Mouse (Mus musculus): ENCODE measurements around the gene AC129217.1.

AC129217.1 gene

DNA sequence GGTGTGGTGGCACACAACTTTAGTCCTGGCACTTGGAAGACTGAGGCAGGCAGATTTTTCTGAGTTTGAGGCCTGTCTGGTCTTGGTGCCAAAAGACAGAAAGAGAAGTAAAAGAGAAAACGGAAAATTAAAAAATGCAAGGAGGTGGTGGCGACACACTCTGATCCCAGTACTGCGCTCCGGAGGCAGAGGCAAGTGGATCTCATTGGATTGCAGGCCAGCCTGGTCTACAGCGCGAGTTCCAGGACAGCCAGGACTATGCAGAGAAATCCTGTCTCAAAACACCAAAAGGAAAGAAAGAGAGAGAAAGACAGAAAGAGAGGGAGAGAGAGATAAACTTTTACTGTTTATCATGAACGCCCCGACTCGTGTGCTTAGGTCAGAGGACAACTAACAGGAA, 41.3 kb downstream of the AC129217.1 start:
- no peak for DNase-seq (ENCODE audit: low read depth)

DNA sequence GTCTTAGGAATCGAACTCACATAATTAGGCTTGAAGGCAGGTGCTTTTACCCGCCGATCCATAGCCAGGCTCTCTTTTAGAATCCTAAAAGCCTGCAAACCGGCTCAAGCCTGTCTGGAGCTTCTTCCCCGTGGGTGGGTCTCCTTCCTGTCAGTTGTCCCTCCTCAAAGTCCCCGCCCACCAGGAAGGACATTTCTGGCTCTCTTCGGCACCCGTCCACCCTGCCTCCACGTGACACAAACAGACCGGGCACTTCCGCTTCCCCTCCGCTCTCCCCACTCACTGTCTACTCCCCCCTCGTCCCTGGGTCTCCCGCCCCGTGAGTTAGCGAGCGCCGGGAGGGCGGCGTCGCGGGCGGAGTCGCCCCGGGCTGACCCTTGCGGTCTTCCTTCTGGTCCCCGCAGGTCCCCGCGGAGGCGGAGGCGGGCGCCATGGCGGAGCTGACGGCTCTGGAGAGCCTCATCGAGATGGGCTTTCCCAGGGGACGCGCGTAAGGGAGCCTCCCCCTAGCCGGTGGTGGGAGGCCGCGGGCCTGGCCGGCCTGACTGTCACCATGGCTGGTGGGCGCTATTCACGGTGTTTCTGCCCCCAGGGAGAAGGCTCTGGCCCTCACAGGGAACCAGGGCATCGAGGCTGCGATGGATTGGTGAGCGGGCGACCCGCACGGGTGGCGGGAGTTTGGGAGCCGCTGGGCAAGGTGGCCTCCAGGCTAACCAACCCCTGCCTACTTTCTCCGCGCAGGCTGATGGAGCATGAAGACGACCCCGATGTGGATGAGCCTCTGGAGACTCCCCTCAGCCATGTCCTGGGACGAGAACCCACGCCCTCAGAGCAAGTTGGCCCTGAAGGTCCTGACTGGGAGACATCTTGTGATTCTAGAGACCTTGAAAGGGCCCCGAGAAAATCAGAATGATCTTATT, 42.0 kb downstream of the AC129217.1 start, which contains the start of gene Ubxn1:
Ubxn1 (plus strand) TSS at position 230 of the 920 bp plus-strand sequence.
- peak; percentile 98 for DNase-seq (ENCODE audit: low read depth)

DNA sequence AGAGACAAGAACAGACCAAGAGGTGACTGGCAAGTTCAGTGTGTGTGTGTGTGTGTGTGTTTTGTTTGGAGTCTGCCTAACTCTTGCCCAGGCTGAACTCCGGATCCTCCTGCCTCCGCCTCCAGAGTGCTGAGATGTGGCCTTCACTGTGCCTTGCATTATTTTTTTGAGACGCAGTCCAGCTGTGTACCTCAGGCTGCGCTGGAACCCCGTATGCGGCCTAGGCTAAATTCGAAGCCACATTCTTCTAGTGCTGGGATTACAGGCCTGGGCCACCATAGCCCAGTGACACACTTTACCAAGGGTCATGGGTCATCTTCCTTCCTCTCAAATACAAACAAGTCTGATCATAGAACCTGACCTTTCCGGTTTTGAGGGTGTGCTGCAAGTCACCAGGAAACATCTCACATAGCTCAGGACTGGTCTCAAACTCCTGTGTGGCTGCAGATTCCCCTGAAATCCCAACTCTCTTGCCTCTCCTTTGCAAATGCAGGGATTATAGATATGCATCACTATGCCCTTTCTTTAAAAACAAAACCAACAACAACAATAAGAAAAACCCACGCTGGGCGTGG, 42.8 kb downstream of the AC129217.1 start:
- DNase-seq (ENCODE audit: low read depth), result peak; percentile 63

DNA sequence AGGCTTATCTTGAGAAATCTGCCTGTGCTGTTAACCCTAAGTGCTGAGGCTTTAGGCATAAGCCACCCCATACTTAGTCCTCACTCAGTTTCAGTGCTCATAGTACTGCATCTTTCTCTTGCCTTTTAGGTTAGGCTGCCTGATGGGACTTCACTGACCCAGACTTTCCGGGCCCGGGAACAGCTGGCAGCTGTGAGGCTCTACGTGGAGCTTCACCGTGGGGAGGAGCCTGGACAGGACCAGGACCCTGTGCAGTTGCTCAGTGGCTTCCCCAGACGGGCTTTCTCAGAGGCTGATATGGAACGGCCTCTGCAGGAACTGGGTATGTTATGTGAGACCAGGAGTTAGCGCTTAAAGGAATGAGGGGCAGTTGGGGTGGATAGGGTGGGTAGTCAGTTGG, 45.5 kb downstream of the AC129217.1 start:
- no peak for DNase-seq (ENCODE audit: low read depth)

DNA sequence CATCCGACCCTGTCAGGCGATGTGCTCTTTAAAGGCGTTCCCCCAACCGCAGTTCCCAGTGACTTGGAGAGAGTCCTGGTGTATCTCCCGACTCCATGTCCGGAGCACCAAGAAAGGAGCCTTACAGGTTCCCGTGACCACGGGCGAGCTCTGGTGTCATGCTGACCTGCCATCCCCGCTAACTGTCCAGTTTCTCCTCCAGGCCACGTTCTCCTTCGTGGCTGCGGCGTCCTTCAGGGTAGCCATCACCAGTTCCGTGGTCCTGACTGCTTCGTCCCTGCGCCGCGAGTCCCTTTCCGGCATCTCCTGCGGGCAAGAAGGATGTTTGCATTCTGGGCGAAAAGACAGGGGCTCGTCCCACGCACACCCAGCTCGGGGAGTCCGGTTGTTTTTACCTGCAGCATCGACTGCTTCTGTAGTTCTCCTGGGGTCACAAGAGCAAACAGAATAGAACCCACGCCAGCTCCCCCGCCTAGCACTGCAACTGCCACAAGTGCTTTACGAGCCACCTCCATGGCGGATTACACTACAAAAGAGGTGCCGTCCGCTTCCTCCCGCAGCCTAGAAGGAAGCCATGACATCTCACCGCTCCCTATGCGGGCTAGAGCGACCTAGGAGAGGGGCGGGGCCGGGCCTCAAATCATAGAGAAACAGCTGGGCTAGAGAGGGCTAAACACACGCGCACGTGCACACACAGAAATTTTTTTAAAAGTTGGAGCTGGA, 50.9 kb downstream of the AC129217.1 start, which contains the start of gene Uqcc3:
Uqcc3 (minus strand) TSS at position 613 of the 723 bp plus-strand sequence.
- DNase-seq (ENCODE audit: low read depth), result peak; percentile 93

DNA sequence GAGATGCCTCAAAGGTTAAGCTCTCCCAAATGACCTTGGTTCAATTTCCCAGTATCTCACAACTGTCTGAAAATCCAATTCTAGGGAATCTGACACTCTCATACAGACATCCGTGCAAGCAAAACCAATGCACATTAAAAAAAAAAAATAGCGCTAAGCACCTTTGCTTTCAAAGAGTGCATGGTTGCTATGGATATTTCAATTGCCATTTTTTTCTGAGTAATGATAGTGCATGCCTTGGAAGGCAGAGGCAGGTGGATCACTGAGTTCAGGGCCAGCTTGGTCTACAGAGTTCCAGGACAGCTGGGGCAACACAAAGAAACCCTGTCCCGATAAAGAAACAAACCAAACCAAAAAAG, 51.4 kb downstream of the AC129217.1 start:
- DNase-seq (ENCODE audit: low read depth), result no peak

DNA sequence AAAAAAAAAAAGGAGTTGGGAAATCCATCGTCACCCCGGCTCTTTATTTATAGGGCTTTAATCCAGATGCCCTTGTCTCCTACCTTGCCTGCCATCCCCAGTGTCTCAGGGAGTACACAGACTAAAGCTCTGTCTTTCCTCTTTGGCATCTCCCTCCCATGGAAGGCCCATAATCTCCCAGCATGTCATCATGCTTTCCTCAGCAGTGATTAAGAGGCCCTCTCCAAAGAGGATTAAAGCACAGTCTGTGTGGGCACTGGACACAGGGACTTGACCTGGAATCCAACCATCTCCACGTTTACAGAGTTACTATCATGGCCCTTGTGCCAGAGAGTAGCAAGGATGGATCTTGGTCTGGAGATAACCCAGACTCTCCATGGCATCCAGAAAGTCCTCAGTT, 54.0 kb downstream of the AC129217.1 start, which contains the start of the genes Lbhd1 and Gm49403:
Lbhd1 (plus strand) TSS at position 117 of the 400 bp plus-strand sequence.
Gm49403 (plus strand) TSS at position 315 of the 400 bp plus-strand sequence.
- DNase-seq (ENCODE audit: low read depth), result no peak

DNA sequence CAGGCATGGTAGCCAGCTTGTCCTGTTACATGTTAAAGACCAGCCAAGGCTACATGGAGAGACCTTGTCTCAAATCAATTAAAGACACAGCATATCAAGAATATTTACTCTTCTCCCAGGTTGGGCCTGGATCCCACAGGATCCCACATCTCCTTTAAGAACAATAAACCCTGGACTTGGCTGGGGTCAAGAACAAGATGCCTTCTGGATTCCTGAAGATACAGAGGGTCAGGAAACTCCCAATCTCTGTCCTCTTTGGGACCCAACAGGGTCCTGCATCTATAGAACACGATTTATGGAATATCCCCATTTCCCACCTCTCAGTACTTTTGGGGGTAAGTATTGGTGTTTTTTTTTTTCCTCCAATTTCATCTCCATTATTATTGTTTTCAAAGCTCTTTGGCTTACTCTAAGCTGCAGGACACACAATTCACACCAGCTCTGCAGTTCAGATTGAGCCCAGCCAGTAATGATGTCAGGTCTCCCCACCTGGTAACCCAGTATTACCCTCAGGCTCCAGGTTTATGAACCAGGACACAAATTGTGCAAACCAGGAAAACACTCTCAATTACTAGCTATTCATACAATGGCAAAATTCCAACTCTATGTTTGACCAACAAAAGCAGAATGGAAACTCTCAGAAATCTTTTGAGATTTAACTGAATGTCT, 57.5 kb downstream of the AC129217.1 start:
- DNase-seq (ENCODE audit: low read depth), result peak; percentile 36

DNA sequence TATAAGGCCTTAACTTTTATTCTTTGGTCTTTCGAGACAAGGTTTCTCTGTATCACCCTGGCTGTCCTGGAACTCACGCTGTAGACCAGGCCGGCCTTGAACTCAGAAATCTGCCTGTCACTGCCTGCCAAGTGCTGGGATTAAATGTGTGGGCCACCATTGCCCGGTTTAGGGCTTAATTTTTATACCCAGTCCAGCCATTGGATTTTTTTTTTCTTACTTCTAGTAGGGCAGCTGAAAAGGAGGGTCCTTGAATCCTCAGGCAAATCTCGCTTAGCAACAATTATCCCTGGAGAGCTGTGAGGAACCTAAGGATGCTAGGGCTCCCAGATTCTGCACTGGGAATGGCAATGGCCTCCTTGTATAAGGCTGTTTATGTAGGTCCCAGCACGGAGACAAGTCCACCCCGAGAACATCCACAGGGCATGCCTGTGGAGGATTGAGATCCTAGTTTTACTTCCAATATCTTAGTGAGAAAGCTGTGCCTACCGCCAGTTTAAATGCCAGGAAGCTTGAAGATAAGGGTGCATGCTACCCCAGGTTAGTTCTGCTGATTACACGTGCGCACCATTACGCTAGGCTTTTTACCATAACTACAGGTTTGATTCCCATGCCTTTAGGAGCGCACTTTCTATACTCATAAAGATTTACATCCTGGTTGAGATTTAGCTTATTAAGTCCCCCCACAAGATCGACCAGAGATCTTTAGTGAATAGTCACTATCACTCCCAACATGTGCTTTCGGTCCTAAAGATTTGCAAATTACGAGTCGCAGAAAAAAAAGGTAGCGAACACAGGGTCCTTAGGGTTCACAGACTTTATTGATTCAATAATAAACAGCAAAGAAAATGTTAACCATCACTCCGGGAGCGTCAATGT, 58.3 kb downstream of the AC129217.1 start:
- DNase-seq (ENCODE audit: low read depth), result peak; percentile 58

DNA sequence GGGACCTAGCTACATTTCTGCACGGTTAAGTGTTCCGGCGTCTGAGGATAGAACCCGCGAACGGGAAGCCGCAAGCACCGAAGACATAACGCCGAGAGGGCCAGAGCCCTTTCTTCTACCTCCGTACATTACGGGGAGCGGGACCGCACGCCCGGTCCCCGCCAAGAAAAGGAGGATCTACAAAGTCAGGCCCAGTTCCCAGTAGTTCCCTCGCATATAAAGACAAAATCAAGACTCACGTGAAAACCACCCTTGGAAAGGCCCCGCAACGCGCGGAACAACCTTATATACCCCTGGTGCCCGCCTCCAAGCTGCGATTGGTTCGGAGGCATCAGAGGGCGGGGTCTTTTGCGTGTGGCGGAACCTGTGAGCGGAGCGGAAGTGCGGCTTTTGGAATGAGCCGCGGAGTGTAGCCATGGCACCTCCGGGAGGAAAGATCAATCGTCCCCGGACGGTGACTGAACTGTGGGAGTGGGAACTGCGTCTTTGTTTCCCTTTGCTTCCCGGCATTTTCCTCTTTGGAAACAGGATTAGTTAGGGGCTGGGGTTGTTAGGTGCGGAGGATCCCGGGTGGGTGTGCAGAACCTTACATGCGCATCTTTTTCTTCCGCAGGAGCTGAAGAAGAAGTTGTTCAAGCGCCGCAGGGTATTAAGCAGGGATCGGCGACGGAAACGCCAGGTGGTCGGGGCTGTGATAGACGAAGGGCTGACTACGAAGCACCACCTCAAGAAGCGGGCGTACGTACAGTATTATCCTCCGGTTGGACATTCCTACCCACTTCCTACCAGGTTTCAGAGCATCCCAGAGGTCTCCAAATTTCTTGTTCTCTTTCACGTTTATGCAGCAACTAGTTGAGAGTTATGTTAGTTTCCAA, 59.2 kb downstream of the AC129217.1 start, which contains the start of the genes 1810009A15Rik and Gm49416:
1810009A15Rik (plus strand) TSS at position 343 of the 875 bp plus-strand sequence.
Gm49416 (plus strand) TSS at position 416 of the 875 bp plus-strand sequence.
- peak; percentile 97 for DNase-seq (ENCODE audit: low read depth)
